Mouse (Mus musculus) lung, adult 2 months (tissue): ENCODE data around the gene Zbtb20.

ENCODE experiments used
- CTCF ChIP-seq: fragments of 200-500 bp; IDR thresholded peaks from 2 replicates; pipeline ENCODE4 v1.5.1; 2011; ENCODE audit warnings: mild to moderate bottlenecking, low read length, control low read depth; ENCODE audit not compliant: insufficient read depth
- POLR2A ChIP-seq: fragments of 200-500 bp; IDR thresholded peaks from 2 replicates; pipeline ENCODE4 v1.6.1; 2011; ENCODE audit warnings: low read depth, mild to moderate bottlenecking, control low read depth, low read length, borderline replicate concordance; ENCODE audit errors: extremely low read depth

GRCm38 (mm10) chr16:43674400-43674799, 798.7 kb downstream of the Zbtb20 start:
- TF ChIP-seq CTCF (no peak), POLR2A (no peak)
